7 mouse cellular contexts compared by ENCODE assay signal in genomic region chr9:22469643-22470042, GRCm38 (mm10). TPM values are rescaled to one million over a fixed set of nuclear protein-coding genes. Genes with fewer than 3 reads are reported as not detected.
DNase-seq lines count a peak whose midpoint lies in the region; ATAC-seq and TF ChIP-seq lines count a peak whose summit lies in the region.

Rp9 (minus strand) TSS chr9:22469743.

- no peak for TF ChIP-seq EP300 in ES-Bruce4 (IDR thresholded peaks at IDR 0.05; ENCODE audit: insufficient read depth, low read depth, low read length)

- peak within 1 kb of the TSS; percentile 47 for H3K4me3 ChIP-seq in ES-Bruce4 (ENCODE audit: low read depth, low read length)
- peak within 1 kb of the TSS; percentile 82 for H3K4me3 ChIP-seq in forebrain, embryonic 16.5 days (replicated peaks; ENCODE audit: low read length)
- peak within 1 kb of the TSS; percentile 85 for H3K4me3 ChIP-seq in hindbrain, embryonic 14.5 days (replicated peaks; ENCODE audit: low read length)
- peak within 1 kb of the TSS; percentile 89 for H3K4me3 ChIP-seq in liver, embryonic 16.5 days (ENCODE audit: low read depth, low read length)

- H3K36me3 ChIP-seq in ES-Bruce4 (ENCODE audit: control insufficient read depth, insufficient read depth, low read length, poor library complexity, severe bottlenecking), result peaks cover 3% of the 10 kb centered on the region; the same call in 1 of the 2 replicates
- H3K36me3 ChIP-seq in forebrain, embryonic 16.5 days (ENCODE audit: control insufficient read depth, insufficient read depth), result no peaks in the 10 kb centered on the region
- no peaks in the 10 kb centered on the region; the same call in 1 of the 2 replicates for H3K36me3 ChIP-seq in hindbrain, embryonic 14.5 days (replicated peaks; ENCODE audit: control insufficient read depth, insufficient read depth)
- H3K36me3 ChIP-seq in liver, embryonic 16.5 days (ENCODE audit: control insufficient read depth, insufficient read depth), result 0 out of 2 replicates have a peak, but pooled peaks cover 2% of the 10 kb centered on the region

- H3K9me3 ChIP-seq in ES-Bruce4 (replicated peaks; ENCODE audit: control insufficient read depth, insufficient read depth, low read length, poor library complexity, severe bottlenecking), result no peaks in the 10 kb centered on the region
- no peaks in the 10 kb centered on the region for H3K9me3 ChIP-seq in forebrain, embryonic 16.5 days (ENCODE audit: control insufficient read depth, low read length)
- no peaks in the 10 kb centered on the region for H3K9me3 ChIP-seq in hindbrain, embryonic 14.5 days (ENCODE audit: control insufficient read depth, low read length)
- H3K9me3 ChIP-seq in liver, embryonic 16.5 days (replicated peaks; ENCODE audit: control insufficient read depth, low read length), result no peaks in the 10 kb centered on the region

- H3K9ac ChIP-seq in ES-Bruce4 (ENCODE audit: low read depth, poor library complexity, severe bottlenecking), result peak within 1 kb of the TSS; percentile 76
- H3K9ac ChIP-seq in forebrain, embryonic 16.5 days (replicated peaks; ENCODE audit: low read depth, low read length), result peak within 1 kb of the TSS; percentile 95
- peak within 1 kb of the TSS; percentile 87 for H3K9ac ChIP-seq in hindbrain, embryonic 14.5 days
- H3K9ac ChIP-seq in liver, embryonic 16.5 days (ENCODE audit: low read depth, low read length), result peak within 1 kb of the TSS; percentile 61

- DNase-seq in hindbrain, embryonic 14.5 days (ENCODE audit: low spot score), result no peak
- DNase-seq in urinary bladder, postnatal 10 days (ENCODE audit: low spot score), result no peak
- no peak for DNase-seq in spleen, adult 18-20 months

- H3K4me2 ChIP-seq in forebrain, embryonic 16.5 days (ENCODE audit: low read length), result peak within 1 kb of the TSS; percentile 67
- H3K4me2 ChIP-seq in hindbrain, embryonic 14.5 days (replicated peaks), result peak within 1 kb of the TSS; percentile 59
- peak within 1 kb of the TSS; percentile 97 for H3K4me2 ChIP-seq in liver, embryonic 16.5 days (ENCODE audit: low read depth, low read length)

- 89% methylated on average over 3 of the region's 3 CpGs for WGBS in forebrain, embryonic 16.5 days
- 88% methylated on average over 3 of the region's 3 CpGs for WGBS in hindbrain, embryonic 14.5 days
- WGBS in liver, embryonic 16.5 days (ENCODE audit: insufficient replicate concordance), result 78% methylated on average over 3 of the region's 3 CpGs

- no peak within 1 kb of the TSS for H3K27ac ChIP-seq in ES-Bruce4 (ENCODE audit: insufficient read depth, low read length)
- peak within 1 kb of the TSS; percentile 20; the same call in 1 of the 2 replicates for H3K27ac ChIP-seq in forebrain, embryonic 16.5 days (ENCODE audit: low read length)
- H3K27ac ChIP-seq in hindbrain, embryonic 14.5 days, result no peak within 1 kb of the TSS
- H3K27ac ChIP-seq in liver, embryonic 16.5 days (ENCODE audit: low read length), result peak within 1 kb of the TSS; percentile 33; the same call in 1 of the 2 replicates

- ATAC-seq in activated CD4-positive, CD25-positive, alpha-beta regulatory T cell, adult 4 months, result no peak
- no peak for ATAC-seq in forebrain, embryonic 16.5 days
- no peak for ATAC-seq in hindbrain, embryonic 14.5 days (ENCODE audit: low FRiP score)
- no peak for ATAC-seq in liver, embryonic 16.5 days (ENCODE audit: low read depth)

- H3K4me1 ChIP-seq in ES-Bruce4 (ENCODE audit: control insufficient read depth, insufficient read depth, low read length), result no peaks in the 10 kb centered on the region
- peaks cover 7% of the 10 kb centered on the region for H3K4me1 ChIP-seq in forebrain, embryonic 16.5 days (replicated peaks; ENCODE audit: control insufficient read depth, insufficient read depth, low read length)
- H3K4me1 ChIP-seq in hindbrain, embryonic 14.5 days (replicated peaks; ENCODE audit: control insufficient read depth, insufficient read depth, low read length), result no peaks in the 10 kb centered on the region
- H3K4me1 ChIP-seq in liver, embryonic 16.5 days (ENCODE audit: control insufficient read depth, low read depth, low read length), result peaks cover 10% of the 10 kb centered on the region

- H3K27me3 ChIP-seq in ES-Bruce4 (ENCODE audit: control insufficient read depth, insufficient read depth, low read length, poor library complexity, severe bottlenecking), result no peaks in the 10 kb centered on the region
- no peaks in the 10 kb centered on the region for H3K27me3 ChIP-seq in forebrain, embryonic 16.5 days (replicated peaks; ENCODE audit: control insufficient read depth, insufficient read depth, low read length)
- no peaks in the 10 kb centered on the region for H3K27me3 ChIP-seq in hindbrain, embryonic 14.5 days (ENCODE audit: control insufficient read depth, insufficient read depth, low read length)
- no peaks in the 10 kb centered on the region for H3K27me3 ChIP-seq in liver, embryonic 16.5 days (ENCODE audit: control insufficient read depth, insufficient read depth, low read depth, low read length)

- TF ChIP-seq POLR2A in ES-Bruce4 (IDR thresholded peaks at IDR 0.05; ENCODE audit: insufficient read depth, low read length), result no peak

- no peak for TF ChIP-seq CTCF in ES-Bruce4 (IDR thresholded peaks at IDR 0.05; ENCODE audit: low read depth, low read length)

RNA-seq across cellular contexts. Expression of gene Rp9, which starts in this region (rescaled TPM):
- polyA plus RNA-seq in ES-Bruce4 (2011; ENCODE audit: insufficient read depth, insufficient read length, low read depth, missing spikeins), result 41.5 and 42.8 TPM in 2 replicates
- polyA plus RNA-seq in activated CD4-positive, CD25-positive, alpha-beta regulatory T cell, adult 4 months (2017; shearing (Covaris generic)), result 10 to 100 TPM; 35.3 to 41.9 TPM
- 63.1 and 66.0 TPM in 2 replicates for polyA plus RNA-seq in forebrain, embryonic 16.5 days (2015; fragmentation: Nextera tagmentation; extraction: Ambion mirVana)
- 63.3 and 69.4 TPM in 2 replicates for polyA plus RNA-seq in hindbrain, embryonic 14.5 days (2014; fragmentation: Nextera tagmentation; extraction: Ambion mirVana)
- polyA plus RNA-seq in liver, embryonic 16.5 days (2015; fragmentation: Nextera tagmentation; extraction: Ambion mirVana), result 25.1 and 25.3 TPM in 2 replicates

Comparison
In these comparisons a context has a peak if more than half of its experiments do, and no peak if none do; other contexts are left out.
1. H3K27ac ChIP-seq: peak in forebrain, embryonic 16.5 days (single experiment) and liver, embryonic 16.5 days (single experiment); none in ES-Bruce4 (single experiment) and hindbrain, embryonic 14.5 days (single experiment).
2. Peak in every context shown above with its lines, with median percentiles within 50 percentile points of each other: H3K4me3 ChIP-seq, H3K9ac ChIP-seq and H3K4me2 ChIP-seq.